Mouse (Mus musculus): ENCODE results near the gene Usp20.

The Usp20 gene

DNA sequence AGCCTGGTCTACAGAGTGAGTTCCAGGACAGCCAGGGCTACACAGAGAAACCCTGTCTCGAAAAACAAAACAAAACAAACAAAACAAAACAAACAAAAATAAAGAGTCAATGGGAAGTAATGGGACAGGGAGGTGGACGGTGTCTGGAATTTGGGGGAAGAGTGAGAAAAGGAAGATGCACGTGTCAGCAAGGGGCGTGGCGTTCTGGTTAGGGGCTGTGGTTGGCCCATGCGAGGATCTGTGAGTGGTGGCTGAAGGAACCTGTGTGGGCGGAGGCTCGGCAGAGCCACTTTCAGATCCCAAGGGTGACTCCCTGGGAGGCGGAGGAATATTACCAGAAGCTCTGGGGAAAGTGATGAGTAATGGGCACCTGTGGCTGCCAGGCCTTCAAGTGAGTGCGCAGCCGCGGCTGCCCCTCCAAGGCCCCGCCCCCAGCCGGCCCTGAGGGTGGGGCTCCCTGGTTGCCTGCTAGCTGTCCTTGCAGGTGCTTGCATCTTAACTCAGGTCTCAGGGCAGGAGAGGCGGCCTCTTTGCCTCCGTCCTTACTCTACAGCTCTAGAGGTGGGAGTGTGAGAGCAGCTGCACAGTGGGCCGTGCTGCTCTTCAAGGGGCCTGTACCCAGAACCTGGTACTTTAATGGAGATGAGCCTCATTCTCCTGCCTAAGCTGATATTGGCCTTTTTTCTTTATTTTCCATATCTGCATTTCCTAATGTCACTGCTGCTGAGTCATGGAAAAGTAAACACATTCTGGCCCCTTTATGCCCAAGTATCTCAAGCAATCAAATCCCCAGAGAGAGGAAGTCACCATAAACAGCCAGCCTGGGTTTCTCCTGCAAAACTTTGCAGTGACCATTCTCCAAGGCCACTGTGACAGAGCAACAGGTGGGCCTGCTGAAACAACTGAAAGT lies 3.3 kb downstream of the Usp20 start:
- DNase-seq (ENCODE audit: low read depth): peak; percentile 82

DNA sequence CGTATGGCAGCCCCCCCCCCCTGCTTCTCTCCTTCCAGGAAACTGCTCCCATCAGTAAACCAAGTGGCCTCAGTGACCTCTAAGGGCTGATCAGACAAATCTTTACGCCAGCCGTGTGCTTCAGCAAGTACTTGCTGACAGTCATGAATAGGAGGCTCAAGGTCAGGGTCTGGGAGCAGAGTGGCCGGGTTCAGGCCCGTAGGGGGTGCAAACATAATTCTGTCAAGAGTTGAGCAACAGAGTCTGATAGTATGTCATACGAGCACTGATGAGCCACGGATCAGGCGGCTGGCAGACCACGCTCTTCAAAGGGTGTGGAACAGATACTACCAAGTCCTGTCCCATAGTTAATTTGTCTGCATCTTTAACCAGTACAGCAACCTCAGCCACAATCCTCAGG lies 8.1 kb downstream of the Usp20 start:
- no peak for DNase-seq (ENCODE audit: low read depth)

DNA sequence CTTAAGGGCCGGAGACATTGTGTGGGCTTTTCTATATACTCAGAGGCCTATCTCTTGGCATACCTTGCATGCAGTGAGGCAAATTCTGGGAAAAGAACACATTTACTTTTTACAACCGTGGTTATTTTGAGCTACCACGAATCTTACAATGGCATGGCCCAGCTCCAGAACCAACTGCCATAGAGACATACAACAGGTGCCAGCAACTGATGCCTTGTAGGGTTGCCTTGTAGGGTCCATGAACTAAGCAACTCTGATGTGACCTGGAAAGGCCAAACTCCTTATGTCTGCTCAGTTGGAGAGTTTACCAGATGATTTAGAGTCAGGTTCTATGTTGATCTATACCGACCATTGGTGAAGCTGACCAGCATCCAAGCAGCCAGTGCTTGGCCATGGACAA lies 12.8 kb downstream of the Usp20 start:
- DNase-seq (ENCODE audit: low read depth): no peak

DNA sequence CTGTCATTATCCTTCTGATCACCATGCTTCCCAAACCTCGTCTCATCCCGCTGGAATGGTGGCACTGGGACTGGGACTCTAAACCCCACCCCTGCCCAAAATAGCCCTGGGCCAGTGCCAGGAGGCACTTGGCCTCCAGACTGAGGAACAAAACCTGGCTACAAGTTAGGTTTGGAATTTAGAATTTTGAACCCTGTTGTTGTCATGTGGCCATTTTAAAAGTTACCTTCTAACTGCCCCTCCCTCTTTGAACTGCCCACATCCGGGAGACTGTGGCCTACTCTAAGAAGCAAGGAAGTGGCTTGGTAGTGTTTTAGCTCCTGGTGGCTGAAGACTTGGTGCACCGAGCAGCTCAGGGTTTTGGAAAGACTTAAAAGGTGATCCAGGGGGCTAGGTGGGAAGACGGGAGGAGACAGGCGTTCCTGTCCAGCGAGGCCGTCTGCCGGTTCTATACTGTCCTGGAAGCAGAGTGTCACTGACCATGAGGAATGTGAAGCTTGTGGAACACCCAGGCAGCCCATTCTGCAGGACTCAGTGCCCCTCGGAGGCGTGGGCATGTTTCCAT lies 13.4 kb downstream of the Usp20 start:
- DNase-seq (ENCODE audit: low read depth): peak; percentile 52

DNA sequence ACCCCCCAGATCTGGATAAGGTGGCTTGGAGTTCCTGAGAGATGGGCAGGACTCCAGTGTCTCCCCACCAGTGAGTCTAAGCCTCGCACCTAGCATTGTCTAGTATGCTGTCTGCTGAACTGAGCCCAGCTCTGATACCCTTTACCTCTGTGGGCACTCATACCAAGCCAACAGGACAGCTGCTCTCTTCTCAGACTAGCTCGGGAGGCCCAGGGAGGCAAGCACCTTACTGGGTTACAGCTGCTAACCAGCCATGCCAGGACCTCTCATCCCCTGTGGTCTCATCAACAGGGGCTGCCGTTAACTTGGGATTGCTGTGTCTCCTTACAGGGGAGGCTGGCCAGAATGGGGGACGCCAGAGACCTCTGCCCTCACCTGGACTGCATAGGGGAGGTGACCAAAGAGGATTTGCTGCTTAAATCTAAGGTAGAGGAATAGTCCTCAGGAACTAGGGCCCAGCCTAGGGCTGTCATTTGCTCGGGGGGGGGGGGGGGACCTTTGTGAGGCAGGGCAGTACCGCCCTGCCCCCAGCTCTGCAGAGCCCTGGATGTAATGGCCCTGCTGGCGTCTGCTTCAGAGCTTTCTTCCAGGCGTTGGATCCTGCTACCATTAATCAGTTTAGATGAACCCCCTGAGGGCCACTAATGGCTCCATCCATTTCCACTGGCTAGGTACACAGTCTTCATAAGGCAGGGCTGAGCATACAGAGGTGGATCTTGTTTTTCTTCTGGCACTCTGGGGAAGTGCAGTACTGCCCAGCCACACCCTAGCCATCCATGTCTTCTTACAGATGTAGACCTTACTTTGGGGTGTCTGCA lies 16.6 kb downstream of the Usp20 start:
- no peak for DNase-seq (ENCODE audit: low read depth)

DNA sequence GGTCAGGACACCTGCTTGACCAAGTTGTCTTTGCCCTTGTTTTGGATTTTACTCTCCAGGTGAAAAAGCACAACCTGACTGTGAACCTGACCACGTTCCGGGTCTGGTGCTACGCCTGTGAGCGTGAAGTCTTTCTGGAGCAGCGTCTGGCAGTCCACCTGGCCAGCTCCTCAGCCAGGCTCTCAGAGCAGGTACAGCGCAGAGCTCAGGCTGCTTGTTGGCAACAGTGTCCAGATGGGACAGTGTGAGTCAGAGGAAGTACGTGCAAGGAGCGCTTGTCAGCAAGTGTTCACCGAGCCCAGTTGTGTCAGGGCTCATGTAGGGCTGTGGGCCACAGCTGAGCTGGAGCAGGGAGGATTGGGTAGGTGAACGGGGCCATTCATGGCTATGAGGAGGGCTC lies 20.8 kb downstream of the Usp20 start:
- DNase-seq (ENCODE audit: low read depth): no peak

DNA sequence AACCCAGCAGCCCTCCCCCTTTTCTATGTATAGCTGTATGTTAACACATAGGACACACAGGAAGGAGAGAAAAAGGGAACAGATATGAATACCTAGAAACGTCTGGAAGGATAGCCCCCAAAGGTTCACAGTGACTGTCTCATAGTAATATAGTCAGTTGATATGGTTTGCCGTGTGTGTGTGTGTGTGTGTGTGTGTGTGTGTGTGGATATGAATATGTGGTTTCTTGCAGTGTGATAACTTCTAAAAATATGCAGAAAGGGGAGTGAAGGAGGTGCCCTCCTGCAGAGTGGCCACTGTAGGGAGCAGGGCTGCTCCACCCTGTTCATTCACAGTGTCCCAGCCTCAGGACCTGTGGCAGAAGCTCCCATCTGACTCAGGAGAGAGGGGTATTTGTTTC lies 23.4 kb downstream of the Usp20 start:
- peak; percentile 53 for DNase-seq (ENCODE audit: low read depth)

DNA sequence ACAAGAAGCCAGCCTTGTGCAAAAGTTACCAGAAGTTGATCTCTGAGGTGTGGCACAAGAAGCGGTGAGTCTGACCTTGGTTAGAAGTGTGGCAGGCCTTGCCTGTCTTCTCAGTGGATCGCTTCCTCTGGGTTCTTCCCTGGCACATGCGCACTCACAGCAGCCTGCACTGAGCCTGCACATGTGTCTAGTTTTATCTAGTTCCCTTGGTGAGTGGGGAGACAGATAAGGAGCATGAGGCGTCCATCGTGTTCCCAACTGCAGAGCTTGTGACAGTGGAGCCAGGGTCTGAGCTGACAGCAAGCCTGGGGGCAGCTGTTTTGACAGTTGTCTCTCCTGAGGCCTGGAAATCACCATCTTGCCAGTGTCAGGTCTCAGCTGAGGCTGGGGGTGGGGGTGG lies 24.4 kb downstream of the Usp20 start:
- no peak for DNase-seq (ENCODE audit: low read depth)

DNA sequence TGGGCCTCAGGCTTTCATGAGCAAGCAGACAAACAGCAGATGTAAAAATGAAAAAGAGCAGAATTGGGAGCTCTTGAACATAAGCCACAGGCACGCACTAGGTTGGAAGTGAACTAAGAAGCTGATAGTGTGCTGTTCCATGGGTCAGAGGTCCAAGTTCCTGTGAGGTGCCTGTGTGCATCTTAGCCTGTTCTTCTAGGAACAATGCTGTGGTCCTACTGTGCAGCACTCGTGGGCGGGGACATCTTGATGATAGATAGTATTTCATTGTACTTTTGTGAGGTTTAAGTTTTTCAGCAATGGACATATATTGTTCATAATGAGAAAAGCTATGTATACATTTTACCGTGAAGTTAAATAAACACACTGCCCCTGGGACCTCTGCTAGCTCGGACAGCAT lies 25.1 kb downstream of the Usp20 start:
- DNase-seq (ENCODE audit: low read depth): no peak

DNA sequence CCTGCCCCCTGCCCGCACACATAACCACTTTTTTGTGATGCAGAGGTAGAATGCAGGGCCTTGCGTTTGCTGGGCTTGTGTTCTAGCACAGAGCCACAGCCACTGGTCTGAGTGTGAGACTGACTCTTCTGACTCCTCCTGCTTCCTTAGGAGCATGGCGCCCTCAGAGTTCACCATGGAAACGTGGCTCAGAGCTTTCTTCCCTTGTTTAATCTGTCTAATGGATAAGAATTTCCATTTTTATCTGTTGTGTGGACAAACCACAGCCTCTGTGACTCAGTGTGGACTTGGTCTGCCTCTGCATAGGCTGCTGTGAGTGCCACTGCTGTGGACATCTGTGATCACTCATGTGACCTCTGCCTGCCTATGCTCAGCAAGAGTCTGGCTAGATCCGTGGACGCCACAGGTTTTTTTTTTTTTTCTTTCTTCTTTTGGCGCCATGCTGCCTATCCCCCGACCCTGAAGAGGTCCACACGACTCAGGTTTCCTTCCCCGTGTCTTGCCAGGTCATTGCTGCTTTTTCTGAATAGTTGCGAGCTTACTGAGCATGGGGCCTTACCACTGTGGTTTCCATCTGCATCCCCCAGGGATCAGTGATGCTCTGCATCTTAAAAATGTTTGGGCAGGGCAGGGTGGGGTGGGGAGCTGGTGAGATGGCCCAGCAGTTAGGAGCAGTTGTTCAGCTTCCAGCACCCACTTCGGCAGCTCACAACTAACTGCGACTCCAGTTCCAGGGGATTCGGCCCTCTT lies 31.5 kb downstream of the Usp20 start:
- peak; percentile 77 for DNase-seq (ENCODE audit: low read depth)

DNA sequence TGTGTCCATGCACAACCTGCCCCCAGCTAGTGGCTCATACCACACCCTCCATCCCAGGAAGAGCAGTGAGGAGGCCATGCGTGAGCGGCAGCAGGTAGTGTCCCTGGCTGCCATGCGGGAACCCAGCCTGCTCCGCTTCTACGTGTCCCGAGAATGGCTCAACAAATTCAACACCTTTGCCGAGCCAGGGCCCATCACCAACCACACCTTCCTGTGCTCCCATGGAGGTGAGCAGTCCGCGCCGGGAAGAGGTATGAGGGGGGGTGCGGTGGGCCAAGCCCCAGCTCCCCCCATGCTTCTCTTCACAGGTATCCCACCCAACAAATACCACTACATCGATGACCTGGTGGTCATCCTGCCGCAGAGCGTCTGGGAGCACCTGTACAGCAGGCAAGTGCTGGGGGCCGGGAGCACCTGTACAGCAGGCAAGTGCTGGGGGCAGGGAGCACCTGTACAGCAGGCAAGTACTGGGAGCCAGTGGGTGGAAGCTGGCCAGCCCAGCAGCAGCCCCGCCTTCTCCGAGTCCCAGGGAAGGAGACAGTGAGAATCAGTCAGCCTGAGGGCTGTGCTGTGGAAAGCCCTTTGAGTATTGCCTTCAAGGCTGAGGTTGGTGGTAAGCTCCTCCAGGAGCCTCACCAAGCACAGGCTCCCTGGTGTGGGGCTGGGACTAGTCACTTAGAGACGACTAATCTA lies 35.7 kb downstream of the Usp20 start:
- DNase-seq (ENCODE audit: low read depth): no peak

DNA sequence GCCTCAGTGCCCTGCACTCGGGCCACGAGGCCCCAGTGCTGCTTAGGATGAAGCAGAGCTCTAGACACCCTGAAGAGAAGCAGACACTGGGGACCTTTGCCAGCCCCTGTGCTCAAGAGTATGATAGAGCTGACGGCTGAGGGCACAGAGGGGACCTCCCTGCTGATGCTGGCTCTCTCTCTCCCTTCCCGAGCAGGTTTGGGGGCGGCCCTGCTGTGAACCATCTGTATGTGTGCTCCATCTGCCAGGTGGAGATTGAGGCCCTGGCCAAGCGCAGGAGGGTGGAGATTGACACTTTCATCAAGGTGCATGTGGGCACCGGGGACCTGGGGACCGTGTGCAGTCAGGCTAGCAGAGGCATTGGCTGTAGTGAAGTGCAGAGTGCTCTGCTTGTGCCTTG lies 36.4 kb downstream of the Usp20 start:
- no peak for DNase-seq (ENCODE audit: low read depth)

DNA sequence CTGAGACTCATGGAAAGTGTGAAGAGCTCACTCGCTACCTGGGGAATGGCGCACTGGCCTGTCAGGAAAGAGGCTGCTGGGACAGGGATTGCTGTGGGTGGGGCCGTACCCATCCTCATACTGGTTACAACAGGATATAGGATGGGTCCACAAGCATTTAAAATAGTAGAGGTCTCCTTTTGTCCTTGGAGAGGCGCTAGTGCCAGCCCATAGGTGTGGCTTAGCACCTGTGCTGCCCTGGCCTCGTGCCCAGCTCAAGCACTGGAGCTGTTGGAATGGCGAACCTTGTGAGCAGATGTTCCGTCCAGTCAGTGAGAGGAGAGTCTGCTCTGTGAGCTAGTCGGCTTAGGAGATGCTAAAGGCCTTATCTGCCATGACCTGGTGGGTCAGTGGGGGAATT lies 36.9 kb downstream of the Usp20 start:
- no peak for DNase-seq (ENCODE audit: low read depth)

DNA sequence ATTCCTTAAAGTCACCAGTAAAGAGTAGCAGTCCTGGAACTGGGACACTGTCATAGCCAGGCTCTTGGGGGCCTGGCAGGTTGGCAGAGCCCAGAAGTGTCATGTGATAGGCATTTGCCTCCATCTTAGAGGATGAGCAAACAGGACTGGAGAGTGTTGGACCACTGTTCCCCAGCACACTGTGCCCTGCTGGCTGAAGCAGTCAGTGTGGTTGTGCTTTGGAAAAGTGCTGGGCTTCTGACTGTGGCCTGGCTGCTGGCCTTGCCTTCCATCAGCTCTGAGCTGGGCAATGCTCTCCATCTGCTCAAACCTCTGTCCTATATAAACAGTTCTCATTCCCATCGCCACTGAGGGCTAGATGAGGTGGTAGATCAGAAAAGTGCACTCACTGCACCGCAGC lies 38.1 kb downstream of the Usp20 start:
- DNase-seq (ENCODE audit: low read depth): no peak

DNA sequence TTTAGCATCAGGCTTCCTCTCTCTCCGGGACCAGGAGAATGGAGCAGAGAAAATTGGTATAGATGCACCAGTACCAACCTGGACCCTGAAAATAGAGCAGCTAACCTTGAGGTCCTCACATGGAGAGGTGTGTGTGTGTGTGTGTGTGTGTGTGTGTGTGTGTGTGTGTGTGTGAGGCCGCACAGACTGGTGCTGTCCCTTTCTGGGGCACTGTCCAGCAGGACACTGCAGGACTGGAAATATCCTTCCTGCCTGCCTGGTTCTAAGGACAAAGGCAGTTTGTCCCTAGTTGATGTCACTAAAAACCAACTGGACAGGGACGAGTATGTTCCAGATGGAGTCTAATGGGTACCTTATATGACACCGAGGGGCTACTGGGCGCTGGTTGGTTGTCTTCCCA lies 41.9 kb downstream of the Usp20 start:
- DNase-seq (ENCODE audit: low read depth): no peak

DNA sequence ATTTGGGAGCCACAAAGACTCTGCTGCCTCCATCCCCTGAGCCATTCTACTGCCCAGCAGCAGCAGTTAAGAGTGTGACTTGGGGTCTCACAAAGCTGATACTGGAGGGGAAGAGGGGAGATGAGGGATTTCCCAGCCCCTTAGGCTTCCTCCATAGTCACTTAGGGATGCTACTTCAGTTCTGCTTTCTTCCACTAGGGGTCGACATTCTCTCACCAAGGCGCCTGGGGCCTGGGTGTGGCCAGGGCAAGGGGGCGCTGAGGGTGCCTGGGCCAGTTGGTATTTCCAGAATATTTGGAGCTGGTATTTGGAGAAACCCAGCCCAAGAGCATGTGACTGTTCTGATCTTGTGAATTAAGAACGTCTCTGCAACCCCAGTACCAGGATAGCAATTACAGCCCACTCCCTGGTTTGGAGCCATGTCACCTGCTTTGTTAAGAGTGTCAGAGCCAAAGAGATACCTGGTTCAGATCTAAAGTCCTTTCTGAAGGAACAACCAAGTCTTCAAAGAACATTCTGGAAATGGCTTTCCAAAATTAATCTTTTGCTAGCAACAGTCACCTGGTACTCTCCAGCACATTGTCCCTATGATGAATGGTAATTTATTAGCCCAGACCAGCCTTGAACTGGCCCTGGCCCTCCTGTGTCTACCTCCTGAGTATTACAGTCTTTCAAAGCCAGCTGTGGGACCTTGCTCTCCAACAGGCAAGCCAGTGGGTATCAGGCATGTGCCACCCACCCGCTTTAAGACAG lies 42.7 kb downstream of the Usp20 start:
- DNase-seq (ENCODE audit: low read depth): peak; percentile 83

DNA sequence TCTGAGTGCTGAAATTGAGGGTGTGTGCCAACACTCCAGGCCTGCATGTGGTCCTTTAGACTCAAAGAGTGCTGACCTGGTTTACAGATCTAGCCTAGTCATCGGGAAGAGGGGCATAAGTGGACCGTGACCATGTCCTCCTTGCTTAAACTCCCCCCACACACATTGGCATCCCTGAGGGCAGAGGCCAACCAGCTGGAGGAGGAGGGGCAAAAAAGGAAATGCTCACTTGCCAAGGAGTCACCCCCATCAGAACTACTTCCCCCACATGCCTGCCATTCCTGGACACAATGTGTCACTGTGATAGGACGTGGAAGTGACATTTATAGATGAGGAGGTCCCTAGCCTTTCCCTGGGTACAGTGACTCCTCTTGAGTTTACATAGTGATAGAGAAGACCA lies 43.4 kb downstream of the Usp20 start:
- no peak for DNase-seq (ENCODE audit: low read depth)

DNA sequence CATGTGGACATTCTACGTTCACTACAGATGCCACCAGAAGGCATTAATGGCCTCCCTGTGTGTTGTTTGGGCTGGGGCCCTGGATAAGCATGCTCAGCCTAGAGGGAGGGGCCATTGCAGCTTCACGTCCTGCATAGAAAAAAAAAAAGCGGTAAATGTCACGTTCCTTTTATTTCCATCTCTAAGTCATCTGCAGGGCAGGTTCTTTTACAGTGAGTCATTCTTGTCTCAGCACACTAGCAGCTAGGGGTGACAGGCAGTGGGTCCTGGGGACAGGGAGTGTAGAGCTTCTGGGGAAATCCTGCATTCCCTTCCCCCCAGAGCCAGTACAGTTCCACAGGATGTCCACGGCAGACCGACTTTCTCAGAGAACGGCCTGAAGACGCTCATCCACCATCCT lies 44.6 kb downstream of the Usp20 start:
- peak; percentile 35 for DNase-seq (ENCODE audit: low read depth)

DNA sequence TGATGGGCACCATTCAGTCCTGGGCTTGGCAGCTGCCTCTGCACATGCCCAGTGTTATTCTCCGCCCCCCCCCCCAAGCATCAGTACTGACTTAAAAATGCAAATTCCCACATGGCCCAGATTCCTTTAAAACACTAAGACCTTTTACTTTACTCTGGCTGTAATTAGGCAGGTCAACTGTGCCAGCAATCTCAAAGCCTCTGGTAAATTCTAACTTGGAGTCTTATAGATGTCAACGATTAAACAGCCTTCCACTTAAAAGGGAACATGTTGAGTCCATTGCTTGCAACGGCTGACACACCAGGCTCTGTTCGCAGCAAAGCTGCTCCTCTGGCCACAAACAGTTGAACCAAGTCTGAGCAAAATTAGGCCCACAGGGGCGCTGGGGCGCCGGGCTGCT lies 49.9 kb downstream of the Usp20 start:
- no peak for DNase-seq (ENCODE audit: low read depth)

DNA sequence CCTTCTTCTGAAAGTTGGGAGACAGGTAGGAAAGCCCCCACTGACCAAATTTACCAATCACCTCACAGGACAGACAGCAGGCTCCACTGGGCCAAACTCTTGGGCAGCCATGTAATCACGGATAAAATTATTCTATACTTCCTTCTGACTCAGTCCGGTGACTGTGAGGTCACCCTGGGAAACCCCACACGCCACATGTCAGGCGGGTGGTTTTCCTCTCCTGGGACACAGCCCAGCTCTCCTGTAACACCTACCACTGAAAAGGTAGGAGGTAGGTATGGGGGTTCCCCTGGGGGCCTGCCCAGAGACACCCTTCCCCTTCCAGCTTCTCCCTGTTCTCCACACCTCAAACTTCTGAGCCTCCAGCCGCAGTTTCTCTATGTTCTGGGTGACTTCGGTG lies 54.7 kb downstream of the Usp20 start:
- DNase-seq (ENCODE audit: low read depth): no peak

DNA sequence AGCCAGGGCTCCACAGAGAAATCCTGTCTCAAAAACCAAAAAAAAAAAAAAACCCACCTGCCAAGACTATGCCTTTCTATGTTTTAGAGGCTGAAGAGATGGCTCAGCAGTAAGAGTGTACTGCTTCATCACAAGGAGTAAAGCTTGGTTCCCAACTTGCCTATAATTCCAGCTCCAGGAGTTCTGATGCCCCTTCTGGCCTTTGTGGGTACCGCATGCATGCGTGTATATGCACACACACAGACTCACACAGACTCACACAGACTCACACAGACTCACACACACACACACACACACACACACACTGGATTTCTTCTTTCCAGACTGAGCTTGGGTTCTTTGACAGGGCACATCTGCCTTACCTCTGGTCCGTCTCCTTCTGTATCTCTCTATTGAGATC lies 58.0 kb downstream of the Usp20 start:
- DNase-seq (ENCODE audit: low read depth): no peak

Measured in NIH3T3 (cell line).